Mouse (Mus musculus) spleen, adult 2 months (tissue): ENCODE data around the gene Psmd9. TPM values are rescaled to one million over a fixed set of nuclear protein-coding genes. Genes with fewer than 3 reads are reported as not detected.

Experiments used
- DNase-seq, 2 experiments: peaks; one replicate each; pipeline versions ENCODE4 v3.0.0 to v3.0.0-alpha.2; 2012 to 2021; ENCODE audit warnings: low spot score in 2 of 2, low read depth in 1 of 2
- H3K27ac ChIP-seq: fragments of 200-500 bp; 2 replicates; pipeline ENCODE4 v1.5.1; 2012; ENCODE audit warnings: low read length, inconsistent platforms; ENCODE audit not compliant: insufficient read depth
- H3K27me3 ChIP-seq: fragments of 200-500 bp; 2 replicates; pipeline ENCODE4 v1.6.1; 2012; ENCODE audit warnings: mild to moderate bottlenecking, moderate library complexity, low read length, inconsistent platforms; ENCODE audit not compliant: control insufficient read depth, insufficient read depth
- H3K36me3 ChIP-seq: fragments of 200-500 bp; 2 replicates; pipeline ENCODE4 v1.6.1; 2012; ENCODE audit warnings: mild to moderate bottlenecking, low read length, inconsistent platforms; ENCODE audit not compliant: control insufficient read depth, insufficient read depth
- H3K4me1 ChIP-seq: fragments of 200-500 bp; 2 replicates; pipeline ENCODE4 v1.6.1; 2011; ENCODE audit warnings: inconsistent platforms; ENCODE audit not compliant: control insufficient read depth, insufficient read depth, insufficient read length
- H3K4me3 ChIP-seq: fragments of 200-500 bp; 2 replicates; pipeline ENCODE4 v1.5.1; 2011; ENCODE audit warnings: mild to moderate bottlenecking, inconsistent platforms; ENCODE audit not compliant: insufficient read depth, insufficient read length; ENCODE audit errors: extremely low read depth
- CTCF ChIP-seq: fragments of 200-500 bp; IDR thresholded peaks from 2 replicates; pipeline ENCODE4 v1.5.1; 2011; ENCODE audit warnings: mild to moderate bottlenecking, inconsistent platforms; ENCODE audit not compliant: insufficient read depth, insufficient read length, insufficient replicate concordance; ENCODE audit errors: extremely low read depth
- POLR2A ChIP-seq: fragments of 200-500 bp; IDR thresholded peaks from 2 replicates; pipeline ENCODE4 v1.6.1; 2011; ENCODE audit warnings: low read depth, low read length, inconsistent platforms
- WGBS: fragments of 180-500 bp; shearing (Covaris S2); methylation state at CpG from one replicate; pipeline ENCODE4 v1.1.7; 2018; 5-methylcytosine and 5-hydroxymethylcytosine counted together
- polyA plus RNA-seq: library from polyadenylated mRNA; depleted of rRNA; stranded (reverse); fragments of >200 nt; gene quantifications from 2 replicates; pipeline ENCODE4 v1.2.3, GENCODE M21; 2012

Gene Psmd9
- polyA plus RNA-seq, 1 experiment = 13.3 TPM

GRCm38 (mm10) chr5:123227762-123228523 is 58.7 kb downstream of the Psmd9 start:
- H3K27ac ChIP-seq = peak overlapping the region; percentile 50; the same call in 1 of the 2 replicates
- 2% methylated on average over 42 of the region's 42 CpGs for WGBS
- TF ChIP-seq CTCF = no peak
- 0 out of 2 replicates have a peak, but pooled peaks have one; percentile 4 for TF ChIP-seq POLR2A

GRCm38 (mm10) chr5:123228524-123228922 is 59.3 kb downstream of the Psmd9 start:
- Histone ChIP-seq H3K36me3 (no peaks in the 10 kb centered on the region; the same call in 1 of the 2 replicates), H3K4me3 (peak overlapping the region; percentile 99), H3K4me1 (no peaks in the 10 kb centered on the region; the same call in 1 of the 2 replicates), H3K27ac (no peak overlapping the region), H3K27me3 (no peaks in the 10 kb centered on the region)
- 6% methylated on average over 15 of the region's 15 CpGs for WGBS
- no peak for DNase-seq
- TF ChIP-seq CTCF (no peak), POLR2A (no peak)

More at GRCm38 (mm10) chr5:123227762-123228523, 58.7 kb downstream of the Psmd9 start:
- DNase-seq = peak; percentile 87 to 93
- H3K36me3 ChIP-seq = no peaks in the 10 kb centered on the region; the same call in 1 of the 2 replicates
- no peaks in the 10 kb centered on the region; the same call in 1 of the 2 replicates for H3K4me1 ChIP-seq
- H3K27me3 ChIP-seq = no peaks in the 10 kb centered on the region
- H3K4me3 ChIP-seq = peak overlapping the region; percentile 99

- Histone ChIP-seq H3K4me3 (no peak overlapping the region), H3K4me1 (no peaks in the 10 kb centered on the region; the same call in 1 of the 2 replicates), H3K27ac (no peak overlapping the region), H3K36me3 (no peaks in the 10 kb centered on the region; the same call in 1 of the 2 replicates), H3K27me3 (no peaks in the 10 kb centered on the region)
- no peak for DNase-seq
- TF ChIP-seq POLR2A (no peak), CTCF (no peak)
- WGBS = 93% methylated on average over 6 of the region's 6 CpGs
These were observed 60.1 kb downstream of the Psmd9 start for GRCm38 (mm10) chr5:123229296-123229695.

- H3K27ac ChIP-seq = no peak overlapping the region
- DNase-seq = no peak
- no peaks in the 10 kb centered on the region; the same call in 1 of the 2 replicates for H3K4me1 ChIP-seq
- peaks cover 1% of the 10 kb centered on the region; the same call in 1 of the 2 replicates for H3K36me3 ChIP-seq
- 87% methylated on average over 2 of the region's 2 CpGs for WGBS
- H3K4me3 ChIP-seq = no peak overlapping the region
- TF ChIP-seq POLR2A = no peak
- TF ChIP-seq CTCF = no peak
- no peaks in the 10 kb centered on the region for H3K27me3 ChIP-seq
These were observed 63.0 kb downstream of the Psmd9 start for GRCm38 (mm10) chr5:123232180-123232579.

GRCm38 (mm10) chr5:123235731-123236130 is 66.5 kb downstream of the Psmd9 start:
- no peak overlapping the region for H3K4me3 ChIP-seq
- peaks cover 12% of the 10 kb centered on the region for H3K36me3 ChIP-seq
- no peak overlapping the region for H3K27ac ChIP-seq
- 56% methylated on average over 2 of the region's 2 CpGs for WGBS
- H3K4me1 ChIP-seq = no peaks in the 10 kb centered on the region
- H3K27me3 ChIP-seq = no peaks in the 10 kb centered on the region
- DNase-seq = peak; percentile 55 to 63
- TF ChIP-seq CTCF = peak; percentile 74; the same call in 1 of the 2 replicates
- no peak for TF ChIP-seq POLR2A

- TF ChIP-seq CTCF = no peak
- no peak for TF ChIP-seq POLR2A
- H3K36me3 ChIP-seq = peaks cover 13% of the 10 kb centered on the region
- H3K27ac ChIP-seq = no peak overlapping the region
- no peak overlapping the region for H3K4me3 ChIP-seq
- no peaks in the 10 kb centered on the region for H3K4me1 ChIP-seq
- WGBS = 93% methylated on average over 9 of the region's 9 CpGs
- H3K27me3 ChIP-seq = no peaks in the 10 kb centered on the region
- no peak for DNase-seq
These were observed 67.2 kb downstream of the Psmd9 start for GRCm38 (mm10) chr5:123236426-123236825.

GRCm38 (mm10) chr5:123239501-123239900 is 70.3 kb downstream of the Psmd9 start:
- DNase-seq = no peak
- Histone ChIP-seq H3K36me3 (peaks cover 25% of the 10 kb centered on the region), H3K27me3 (no peaks in the 10 kb centered on the region), H3K27ac (no peak overlapping the region), H3K4me1 (no peaks in the 10 kb centered on the region), H3K4me3 (no peak overlapping the region)
- TF ChIP-seq POLR2A = no peak
- TF ChIP-seq CTCF = no peak
- WGBS = 95% methylated on average over 11 of the region's 11 CpGs
